Mouse (Mus musculus) E14TG2a.4 (cell line): ENCODE measurements around the gene Plac8.

Source experiments
- H3K27me3 ChIP-seq: 2 replicates; pipeline ENCODE4 v1.6.1; 2014; ENCODE audit warnings: low read length, control low read depth; ENCODE audit not compliant: insufficient read depth
- H3K36me3 ChIP-seq: 2 replicates; pipeline ENCODE4 v1.6.1; 2014; ENCODE audit warnings: low read length, control low read depth; ENCODE audit not compliant: insufficient read depth
- H3K4me1 ChIP-seq: replicated peaks from 2 replicates; pipeline ENCODE4 v1.6.1; 2014; ENCODE audit warnings: low read depth, low read length, control low read depth
- H3K4me3 ChIP-seq: replicated peaks from 2 replicates; pipeline ENCODE4 v1.5.1; 2014; ENCODE audit warnings: mild to moderate bottlenecking, low read length
- H3K9me3 ChIP-seq: 2 replicates; pipeline ENCODE4 v1.6.1; 2014; ENCODE audit warnings: low read length, control low read depth
- CTCF ChIP-seq: conservative IDR thresholded peaks from 2 replicates; pipeline ENCODE4 v1.5.1; 2014; ENCODE audit warnings: low read length
- NANOG ChIP-seq: IDR thresholded peaks from 2 replicates; pipeline ENCODE4 v1.6.1; 2014; ENCODE audit warnings: borderline replicate concordance, low read length, mixed read lengths
- POU5F1 ChIP-seq: IDR thresholded peaks from 2 replicates; pipeline ENCODE4 v1.6.1; 2014; ENCODE audit warnings: low read length, borderline replicate concordance

Plac8 gene

GRCm38 (mm10) chr5:100601864-100602263 is 29.8 kb upstream of the Plac8 start:
- no peaks in the 10 kb centered on the region for H3K27me3 ChIP-seq
- H3K36me3 ChIP-seq = no peaks in the 10 kb centered on the region
- H3K4me1 ChIP-seq = peaks cover 12% of the 10 kb centered on the region
- H3K4me3 ChIP-seq = no peak overlapping the region
- H3K9me3 ChIP-seq = 0 out of 2 replicates have a peak, but pooled peaks cover 2% of the 10 kb centered on the region
- TF ChIP-seq NANOG (no peak), CTCF (no peak), POU5F1 (no peak)

- Histone ChIP-seq H3K27me3 (no peaks in the 10 kb centered on the region), H3K36me3 (no peaks in the 10 kb centered on the region), H3K9me3 (peaks cover 11% of the 10 kb centered on the region), H3K4me1 (peaks cover 15% of the 10 kb centered on the region), H3K4me3 (no peak overlapping the region)
- no peak for TF ChIP-seq CTCF
- no peak for TF ChIP-seq POU5F1
- TF ChIP-seq NANOG = no peak
Observed at GRCm38 (mm10) chr5:100598961-100599463, 27.0 kb upstream of the Plac8 start.

DNA sequence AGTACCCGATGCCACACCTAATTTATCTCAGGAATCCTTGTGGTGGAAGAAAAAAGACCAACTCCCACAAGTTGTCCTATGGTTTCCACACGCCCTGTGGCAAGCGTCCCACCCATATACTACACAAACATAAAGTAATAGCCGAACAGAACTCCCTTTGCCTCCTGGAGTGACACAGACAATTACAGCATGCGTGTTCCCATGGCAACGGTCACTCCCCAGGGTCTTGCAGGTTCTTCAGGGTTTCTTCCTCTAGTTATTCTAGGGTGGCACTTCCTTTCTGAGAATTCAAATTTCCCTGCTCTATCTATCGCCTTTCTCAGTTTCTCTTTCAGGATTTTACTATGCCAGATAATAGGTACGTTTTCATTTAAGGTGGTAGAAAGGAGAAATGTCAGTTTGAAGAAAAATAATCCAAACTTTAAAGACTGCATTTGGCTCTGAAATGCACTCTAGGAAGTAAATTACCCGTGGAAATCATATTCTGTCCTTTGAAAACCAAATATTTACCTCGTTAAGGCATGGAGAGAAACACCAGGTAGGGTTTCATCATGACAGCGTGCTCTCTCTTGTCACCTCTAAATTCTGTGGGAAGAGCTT is 25.9 kb upstream of the Plac8 start:
- H3K4me1 ChIP-seq = peaks cover 15% of the 10 kb centered on the region
- no peaks in the 10 kb centered on the region for H3K27me3 ChIP-seq
- H3K36me3 ChIP-seq = no peaks in the 10 kb centered on the region
- no peak overlapping the region for H3K4me3 ChIP-seq
- TF ChIP-seq POU5F1 (no peak), NANOG (no peak), CTCF (no peak)
- peaks cover 16% of the 10 kb centered on the region for H3K9me3 ChIP-seq

DNA sequence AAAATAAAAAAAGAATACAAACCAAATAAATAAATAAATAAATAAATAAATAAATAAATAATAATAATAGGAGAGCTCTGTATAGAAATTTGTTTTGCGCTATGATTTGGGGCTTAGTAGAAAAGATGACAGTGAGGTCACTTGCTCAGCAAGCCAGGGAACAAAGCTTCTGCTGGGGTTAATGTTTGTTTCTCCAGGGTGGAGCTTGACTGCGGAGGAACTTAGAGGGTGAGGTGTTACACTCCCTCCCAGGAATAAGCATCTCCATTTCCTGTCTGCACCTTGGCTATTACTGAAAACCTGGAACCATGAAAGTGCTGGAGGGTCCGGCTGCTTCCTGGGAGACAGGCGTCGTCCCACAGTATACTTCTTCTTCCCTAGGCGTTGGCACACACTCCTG is 24.0 kb upstream of the Plac8 start:
- TF ChIP-seq NANOG (no peak), CTCF (no peak), POU5F1 (no peak)
- H3K4me1 ChIP-seq = peaks cover 15% of the 10 kb centered on the region
- H3K36me3 ChIP-seq = no peaks in the 10 kb centered on the region

DNA sequence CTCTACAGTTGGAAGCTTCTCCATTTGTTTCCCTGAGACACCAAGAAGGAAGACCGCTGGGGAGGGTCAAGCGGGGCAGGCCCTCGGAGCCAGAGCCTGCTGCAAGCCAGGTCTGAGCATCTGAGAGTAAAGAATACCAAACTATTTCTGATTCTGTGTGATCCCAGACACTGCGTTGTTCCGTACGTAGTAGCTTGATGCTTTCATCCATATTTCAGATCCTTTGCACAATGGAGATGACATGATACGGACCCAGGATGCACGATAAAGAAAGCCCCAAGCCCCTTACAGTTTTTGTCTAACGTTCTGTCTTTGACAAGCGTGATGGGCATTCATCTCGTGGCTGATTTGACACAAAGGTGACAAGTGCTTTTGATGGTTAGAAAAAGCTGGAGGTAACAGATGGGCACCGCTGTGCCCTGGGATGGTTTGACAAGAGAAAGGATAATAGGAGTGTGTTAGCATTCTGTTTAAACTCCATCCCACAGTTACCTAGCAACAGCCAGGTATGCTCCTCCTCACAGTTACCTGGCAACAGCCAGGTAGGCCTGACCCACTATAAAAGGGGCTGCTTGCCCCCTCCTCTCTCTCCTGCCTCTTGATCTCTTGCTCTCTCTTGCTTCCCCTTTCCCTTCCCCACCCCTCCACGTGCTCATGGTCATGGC is 22.9 kb upstream of the Plac8 start:
- Histone ChIP-seq H3K4me3 (no peak overlapping the region), H3K4me1 (peaks cover 15% of the 10 kb centered on the region), H3K9me3 (peaks cover 16% of the 10 kb centered on the region), H3K27me3 (no peaks in the 10 kb centered on the region), H3K36me3 (no peaks in the 10 kb centered on the region)
- TF ChIP-seq NANOG (no peak), POU5F1 (no peak), CTCF (no peak)

More for the DNA sequence above, 24.0 kb upstream of the Plac8 start:
- Histone ChIP-seq H3K27me3 (no peaks in the 10 kb centered on the region), H3K9me3 (peaks cover 16% of the 10 kb centered on the region), H3K4me3 (no peak overlapping the region)

DNA sequence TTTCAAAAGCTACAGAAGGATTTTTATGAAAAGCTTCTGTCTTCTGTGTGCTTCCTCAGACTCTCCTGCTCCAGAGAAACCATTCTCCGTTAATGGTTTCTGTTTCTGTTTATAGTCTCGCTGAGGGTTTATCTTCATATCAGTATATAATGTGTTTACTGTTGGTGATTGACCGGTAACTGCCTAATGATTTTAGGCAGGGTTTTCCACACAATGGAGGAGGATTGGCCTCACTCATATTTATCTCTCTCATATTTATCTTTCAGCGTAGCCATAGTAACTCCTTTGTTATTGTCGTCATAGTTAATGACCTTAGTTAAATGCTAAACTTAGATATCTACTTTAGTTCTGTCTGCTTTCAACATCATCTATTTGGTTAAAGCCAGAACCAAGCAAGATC is 18.5 kb upstream of the Plac8 start:
- Histone ChIP-seq H3K4me1 (no peaks in the 10 kb centered on the region), H3K9me3 (peaks cover 16% of the 10 kb centered on the region), H3K36me3 (no peaks in the 10 kb centered on the region), H3K4me3 (no peak overlapping the region), H3K27me3 (no peaks in the 10 kb centered on the region)
- TF ChIP-seq POU5F1 (no peak), NANOG (no peak), CTCF (no peak)

DNA sequence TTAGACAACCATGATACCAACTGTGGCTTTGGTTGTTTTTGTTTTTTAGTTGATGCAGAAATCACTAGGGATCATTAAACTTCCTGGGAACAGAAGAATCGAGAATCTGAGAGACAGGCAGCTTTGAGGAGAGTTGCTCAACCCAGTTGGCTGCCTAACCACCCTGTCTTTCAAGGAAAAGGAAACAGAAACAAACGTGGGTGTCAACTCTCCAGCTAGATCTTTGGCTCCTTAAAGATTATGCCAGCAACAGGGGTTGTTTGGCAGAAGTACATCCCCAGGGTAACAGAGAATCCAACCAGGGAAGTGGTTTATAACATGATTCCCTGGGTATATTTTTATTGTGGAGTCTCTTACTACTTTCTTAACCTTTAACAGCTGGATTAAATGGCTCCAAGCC is 15.6 kb upstream of the Plac8 start:
- Histone ChIP-seq H3K4me3 (no peak overlapping the region), H3K9me3 (peaks cover 4% of the 10 kb centered on the region; the same call in 1 of the 2 replicates), H3K36me3 (no peaks in the 10 kb centered on the region), H3K27me3 (no peaks in the 10 kb centered on the region), H3K4me1 (no peaks in the 10 kb centered on the region)
- no peak for TF ChIP-seq NANOG
- no peak for TF ChIP-seq POU5F1
- TF ChIP-seq CTCF = no peak

- TF ChIP-seq NANOG (no peak), CTCF (no peak), POU5F1 (no peak)
- H3K4me3 ChIP-seq = no peak overlapping the region
Observed at GRCm38 (mm10) chr5:100587136-100587535, 15.1 kb upstream of the Plac8 start.

DNA sequence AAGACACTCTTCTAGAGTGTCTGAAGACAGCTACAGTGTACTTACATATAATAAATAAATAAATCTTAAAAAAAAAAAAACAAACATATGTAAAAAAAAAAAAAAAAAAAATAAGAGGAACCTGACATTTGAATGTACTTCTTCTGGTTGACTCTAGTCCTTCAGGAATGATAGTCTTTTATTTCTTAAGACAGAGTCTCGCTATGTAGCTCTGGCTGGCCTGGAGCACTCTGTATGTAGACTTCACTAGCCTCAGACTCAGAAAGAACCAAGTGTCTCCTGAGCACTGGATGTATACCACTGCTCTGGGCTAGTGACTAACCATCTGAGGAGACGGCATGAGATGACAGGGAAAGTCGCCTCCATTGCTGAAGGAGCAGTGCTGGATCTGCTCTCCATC is 13.6 kb upstream of the Plac8 start:
- peaks cover 4% of the 10 kb centered on the region; the same call in 1 of the 2 replicates for H3K9me3 ChIP-seq
- TF ChIP-seq CTCF (no peak), NANOG (no peak), POU5F1 (no peak)
- H3K4me1 ChIP-seq = no peaks in the 10 kb centered on the region
- H3K27me3 ChIP-seq = no peaks in the 10 kb centered on the region
- no peaks in the 10 kb centered on the region for H3K36me3 ChIP-seq
- H3K4me3 ChIP-seq = no peak overlapping the region

More at GRCm38 (mm10) chr5:100587136-100587535, 15.1 kb upstream of the Plac8 start:
- peaks cover 4% of the 10 kb centered on the region; the same call in 1 of the 2 replicates for H3K9me3 ChIP-seq
- H3K27me3 ChIP-seq = no peaks in the 10 kb centered on the region
- H3K36me3 ChIP-seq = no peaks in the 10 kb centered on the region
- H3K4me1 ChIP-seq = no peaks in the 10 kb centered on the region
